Mouse (Mus musculus) cerebellum, adult 18-20 months (tissue): ENCODE measurements at regions not wholly inside any gene's neighbourhood (a gene's known extent, or its start where the extent isn't known, plus 50 kb on each side); places are given as distances from the start of the nearest gene placed in this dataset.
A peak's percentile ranks its signal among the peaks of the same experiment; 100 is the strongest.

Experiments used
- DNase-seq, 2 experiments: peaks; one replicate each; pipeline ENCODE4 v3.0.0; 2021

DNA sequence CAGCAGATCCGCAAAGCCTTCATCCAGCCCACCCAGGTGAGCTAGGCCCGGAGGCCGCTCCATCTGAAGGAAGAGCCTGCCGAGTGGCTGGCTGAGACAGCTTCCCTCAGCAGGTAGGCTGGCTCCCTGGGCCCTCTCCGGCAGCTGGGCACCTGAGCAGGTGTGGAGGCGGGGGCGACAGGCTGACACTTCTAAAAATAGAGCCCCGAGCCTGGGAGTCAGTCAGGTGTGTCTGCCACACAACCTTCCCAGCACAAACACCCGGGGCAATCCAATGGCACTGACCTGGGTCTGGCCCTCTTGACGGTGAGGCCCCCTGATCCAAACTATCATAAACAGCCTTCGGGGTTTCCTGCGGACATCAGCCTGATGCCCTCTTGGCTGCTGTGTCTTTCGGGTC lies 58.5 kb downstream of the Zfp36l2 start:
- DNase-seq: no peak

DNA sequence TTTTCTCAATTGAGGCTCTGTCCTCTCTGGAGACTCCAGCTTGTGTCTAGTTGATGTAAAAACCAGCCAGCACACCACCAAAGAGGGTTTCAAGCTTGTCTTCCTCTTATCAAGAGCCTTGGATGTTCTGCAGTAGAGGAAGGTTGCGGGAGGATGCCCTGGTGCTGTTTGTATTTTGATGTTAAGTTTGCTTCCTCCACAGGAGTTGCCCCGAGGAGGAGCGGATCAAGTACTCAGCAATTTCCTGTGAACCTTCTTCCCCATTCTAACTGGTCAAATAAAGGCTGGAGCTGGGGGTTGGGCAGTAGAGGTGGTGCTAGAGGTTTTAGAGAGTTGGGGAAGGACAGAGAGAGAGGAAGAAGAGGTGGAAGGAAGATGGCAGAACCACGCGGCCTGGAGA lies 59.5 kb downstream of the Zfp36l2 start:
- DNase-seq: no peak

DNA sequence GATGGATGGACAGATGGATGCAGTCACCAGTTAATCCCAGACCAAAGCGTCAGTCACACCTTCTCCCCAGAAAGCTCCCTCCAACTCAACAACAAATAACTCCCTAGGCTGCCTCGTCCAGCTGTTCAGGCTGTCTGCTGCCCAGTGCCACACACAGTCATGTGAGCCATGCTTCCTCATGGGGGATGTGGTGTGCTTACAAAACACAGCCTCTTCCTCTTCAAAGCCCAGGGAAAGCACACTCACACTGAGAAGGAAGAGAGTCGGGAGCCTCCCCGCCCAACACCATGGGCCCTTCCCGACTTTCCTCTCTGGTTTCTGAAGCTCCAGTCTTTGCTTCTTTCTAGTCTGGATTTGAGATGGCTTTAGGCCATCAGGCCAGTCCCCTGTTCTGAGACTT lies 61.6 kb downstream of the Zfp36l2 start:
- no peak for DNase-seq

DNA sequence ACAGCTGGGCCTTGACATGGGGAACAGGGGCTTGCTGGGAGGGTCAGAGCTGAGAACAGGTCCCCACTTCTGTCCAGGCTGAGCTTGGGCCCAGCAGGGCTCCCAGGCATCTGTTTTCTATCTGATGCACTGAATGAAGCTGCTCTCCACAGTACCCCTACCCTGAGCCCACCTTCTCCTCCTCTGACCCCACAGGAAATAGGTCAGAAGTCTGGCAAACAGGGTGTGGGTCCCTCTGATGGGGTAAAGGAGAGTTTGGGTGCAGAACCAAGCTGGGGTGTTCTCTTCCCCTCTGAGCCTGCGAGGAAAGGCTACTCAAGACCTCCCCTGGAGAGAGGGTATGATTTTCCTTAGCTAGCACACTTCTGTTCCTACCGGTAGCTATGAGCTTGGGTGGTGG lies 64.6 kb downstream of the Zfp36l2 start:
- DNase-seq: no peak

DNA sequence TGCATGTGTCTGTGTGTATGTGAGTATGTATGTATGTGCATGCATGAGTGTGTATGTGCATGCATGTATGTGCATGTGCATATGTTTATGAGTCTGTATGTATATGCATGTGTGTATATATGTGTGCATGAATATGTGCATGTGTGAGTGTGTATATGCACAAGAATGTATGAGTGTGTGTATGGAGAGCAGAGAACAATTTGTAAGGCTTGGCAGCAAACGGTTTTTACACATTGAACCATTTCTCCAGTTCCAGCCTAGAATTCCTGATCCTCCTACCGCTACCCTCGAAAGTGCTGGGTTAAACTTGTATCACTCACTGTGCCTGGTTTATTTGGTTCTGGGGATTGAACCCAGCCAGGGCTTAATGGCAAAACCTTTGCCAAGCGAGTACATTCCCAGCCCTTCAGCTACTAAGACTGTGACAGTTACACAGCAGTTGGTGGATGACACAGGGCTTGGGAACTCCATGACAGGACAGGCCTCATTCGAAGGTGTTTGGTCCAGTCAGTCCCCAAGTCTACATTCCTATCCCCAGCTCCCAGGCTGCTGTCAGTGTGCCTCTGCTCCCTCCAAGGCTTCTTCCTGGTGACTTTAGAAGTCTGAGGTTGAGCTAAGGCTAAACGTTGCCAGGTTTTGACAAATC lies 65.1 kb downstream of the Zfp36l2 start:
- no peak for DNase-seq

DNA sequence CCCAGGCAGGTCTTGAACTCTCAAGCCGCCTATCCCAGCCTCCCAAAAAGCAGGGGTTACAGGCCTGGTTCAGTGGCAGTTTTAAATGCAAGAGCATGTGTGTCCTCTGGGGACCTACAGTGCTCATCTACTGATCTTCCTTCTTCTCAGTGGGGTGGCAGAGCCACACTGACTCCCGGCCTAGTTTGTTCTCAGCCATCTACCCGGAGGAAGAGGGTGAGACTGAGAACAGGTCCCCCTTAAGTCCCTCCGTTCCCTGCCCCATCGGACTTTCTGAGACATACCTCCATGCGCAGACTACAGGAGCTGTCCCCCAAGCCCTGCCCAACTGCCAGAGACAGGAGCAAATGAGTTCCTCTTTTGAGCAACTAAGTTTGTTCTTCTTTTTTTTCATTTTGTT lies 66.5 kb downstream of the Zfp36l2 start:
- no peak for DNase-seq

DNA sequence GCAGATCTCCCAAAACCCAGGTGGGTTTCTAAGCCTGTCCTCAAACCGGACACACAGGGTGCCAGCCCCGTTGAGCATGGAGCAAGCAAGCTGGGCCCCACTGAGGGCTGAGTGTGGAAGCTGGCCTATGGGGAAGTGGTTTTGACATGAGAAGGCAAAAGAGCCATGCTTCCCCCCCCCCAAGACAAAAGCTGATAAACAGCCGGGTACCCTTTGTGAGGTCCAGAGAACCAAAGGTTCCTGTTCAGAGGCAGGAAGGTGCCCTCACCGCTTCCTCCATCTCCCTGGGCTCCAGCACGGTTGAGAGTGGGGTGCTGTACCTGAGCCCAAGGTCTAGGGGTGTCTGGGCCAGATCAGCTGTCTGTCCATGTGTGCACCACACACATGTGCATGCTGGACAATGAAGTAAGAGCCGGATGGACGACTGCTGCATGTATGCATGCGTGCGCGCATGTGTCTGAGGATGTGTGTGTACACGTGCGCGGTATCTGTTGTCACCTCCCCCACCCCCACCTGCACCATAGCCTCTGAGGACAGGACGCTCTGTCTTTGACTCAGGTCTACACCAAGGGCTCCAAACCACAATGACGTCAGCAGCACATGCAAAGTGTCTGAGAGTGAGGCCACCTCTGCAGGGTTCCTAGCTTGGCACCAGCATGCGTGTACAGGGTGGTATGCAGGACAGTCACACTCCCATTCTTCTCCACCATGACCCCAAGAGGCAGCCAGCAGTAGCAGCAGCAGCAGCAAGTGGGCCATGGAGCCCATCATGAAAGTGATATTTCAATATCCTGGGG lies 68.3 kb downstream of the Zfp36l2 start:
- DNase-seq: no peak

DNA sequence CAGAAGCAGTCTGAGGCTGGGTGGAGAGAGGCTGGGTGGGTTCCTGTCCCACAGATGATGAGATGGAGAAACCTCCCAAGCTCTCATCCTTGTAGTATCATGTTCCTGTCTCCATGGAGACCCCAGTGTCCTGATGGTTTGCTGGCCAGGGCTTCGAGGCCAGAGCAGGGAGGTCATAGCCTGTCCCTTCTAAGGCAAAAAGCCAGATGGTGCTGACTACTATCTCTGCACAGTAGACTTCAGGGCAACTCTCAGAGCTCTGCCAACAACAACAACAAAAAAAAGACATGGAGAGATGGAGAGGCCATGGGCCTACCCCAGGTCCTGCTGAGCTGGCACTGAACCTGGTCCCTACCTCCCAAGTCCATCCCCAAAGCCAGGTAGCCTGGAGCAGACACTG lies 69.0 kb downstream of the Zfp36l2 start:
- DNase-seq: no peak

DNA sequence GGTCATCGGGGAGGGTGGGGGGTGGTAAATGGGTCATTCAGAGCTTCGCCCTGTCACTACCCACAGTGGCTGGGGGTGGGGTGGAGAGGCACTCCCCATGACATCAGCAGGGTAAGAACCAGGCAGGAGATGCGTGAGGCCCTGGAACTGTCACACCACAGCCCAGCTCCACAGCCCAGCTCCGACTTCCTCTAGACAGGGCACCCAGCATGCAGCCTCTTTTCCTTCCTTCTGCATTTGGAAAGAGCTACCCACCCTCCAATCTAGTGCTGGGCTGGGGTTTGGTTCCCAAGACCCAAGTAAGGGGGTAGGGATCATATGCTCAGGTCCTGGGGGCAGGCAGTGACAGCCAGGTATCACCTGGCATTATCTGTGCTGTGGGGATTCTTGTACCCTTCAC lies 69.5 kb downstream of the Zfp36l2 start:
- no peak for DNase-seq

DNA sequence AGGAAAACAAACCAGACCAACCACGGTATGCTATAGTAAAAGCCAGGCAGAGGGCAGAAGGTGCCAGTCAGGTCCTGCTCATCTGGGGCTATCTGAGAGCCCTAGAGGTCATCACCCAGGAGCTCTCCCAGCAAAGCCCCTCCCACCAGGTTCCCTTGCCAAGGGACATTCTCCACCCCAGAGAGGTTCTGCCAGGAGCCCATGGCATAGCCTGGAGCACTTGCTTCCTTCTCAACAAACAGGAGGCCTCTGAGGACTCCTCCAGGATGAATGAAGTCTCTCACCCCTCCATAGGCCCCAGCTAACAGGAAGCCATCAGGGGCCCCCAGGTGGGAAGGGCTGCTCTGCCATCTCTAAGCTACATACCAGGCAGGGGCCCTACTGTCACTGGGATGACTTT lies 70.0 kb downstream of the Zfp36l2 start:
- DNase-seq: no peak

DNA sequence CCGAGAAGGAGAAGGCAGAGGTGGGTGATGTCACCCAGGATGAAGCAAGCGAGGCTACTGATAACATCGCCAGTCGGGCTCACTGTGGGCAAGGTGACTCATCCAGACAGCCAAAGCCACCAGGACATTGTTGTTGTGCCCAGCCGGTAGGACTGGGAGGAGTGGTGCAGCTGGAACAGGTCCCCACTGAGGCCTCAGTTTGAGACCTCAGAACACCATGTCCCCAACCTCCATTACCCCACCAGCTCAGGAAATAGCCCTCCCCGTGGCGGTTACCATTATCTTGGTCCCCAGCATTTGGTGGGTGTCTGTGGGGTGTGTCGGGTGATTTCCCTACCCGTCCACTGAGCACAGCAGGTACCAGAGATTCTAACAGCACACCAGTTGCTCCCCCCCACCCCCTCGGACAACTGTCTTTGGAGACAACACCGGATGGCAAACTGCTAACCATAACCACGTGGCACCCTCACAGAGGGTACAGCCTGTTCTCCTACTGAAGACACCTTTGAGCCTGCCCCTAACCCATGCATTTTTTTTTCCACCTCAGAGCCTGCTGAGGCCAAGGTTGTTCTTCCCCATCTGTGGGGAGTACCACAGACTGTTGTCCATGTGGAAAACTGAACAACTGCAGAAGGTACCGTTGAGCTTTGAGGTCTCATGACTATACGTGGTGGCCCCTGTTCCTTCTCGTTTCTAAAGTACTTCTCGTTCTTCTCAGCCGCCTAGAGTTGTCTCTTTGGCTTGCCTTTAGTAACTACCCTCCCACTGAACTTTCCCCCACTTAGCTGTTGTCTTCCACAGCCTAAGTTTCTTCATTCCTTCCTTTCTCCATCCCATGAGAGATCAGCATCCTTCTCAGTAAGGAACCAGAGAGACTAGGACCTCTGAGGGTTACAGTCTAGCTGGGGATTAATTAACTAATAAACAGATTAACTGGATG lies 71.1 kb downstream of the Zfp36l2 start:
- DNase-seq: no peak

DNA sequence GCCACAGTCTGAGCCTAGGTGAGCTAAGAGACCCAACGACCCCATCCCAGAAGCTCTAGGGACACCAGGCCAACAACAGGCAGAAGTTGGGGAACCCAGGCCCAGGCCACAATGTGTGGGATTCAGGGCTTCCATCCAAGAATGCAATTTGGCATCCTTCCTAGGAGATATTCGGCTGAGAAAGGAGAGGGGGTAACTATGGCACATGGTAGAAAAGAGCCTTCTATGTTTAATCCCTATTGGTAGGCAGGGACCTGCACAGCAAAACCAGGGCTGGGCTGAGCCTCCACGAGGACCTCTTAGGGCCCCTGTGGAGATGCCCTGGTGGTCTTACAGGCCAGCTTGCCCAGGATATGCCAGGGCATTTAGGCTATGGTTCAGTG lies 71.8 kb downstream of the Zfp36l2 start:
- DNase-seq: no peak

DNA sequence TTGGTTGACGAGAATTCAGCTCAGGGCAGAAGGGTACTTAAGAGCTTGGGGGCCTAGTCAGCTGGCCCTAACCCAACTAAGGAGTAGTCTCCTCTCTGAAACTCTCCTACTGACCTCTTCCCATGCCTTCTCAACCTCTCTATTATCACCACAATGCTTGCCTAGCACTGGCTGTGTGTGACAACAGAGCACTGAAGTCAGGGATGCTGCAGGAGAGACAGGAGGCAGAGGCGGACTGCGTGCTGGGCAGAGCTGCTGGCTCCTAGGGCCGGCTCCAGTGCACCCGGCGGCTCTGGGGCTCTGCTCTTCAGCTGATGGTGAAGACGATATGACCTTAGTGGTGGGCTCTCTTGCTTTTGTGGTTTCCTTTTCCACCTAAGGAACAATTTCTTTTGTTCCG lies 72.6 kb downstream of the Zfp36l2 start:
- no peak for DNase-seq

DNA sequence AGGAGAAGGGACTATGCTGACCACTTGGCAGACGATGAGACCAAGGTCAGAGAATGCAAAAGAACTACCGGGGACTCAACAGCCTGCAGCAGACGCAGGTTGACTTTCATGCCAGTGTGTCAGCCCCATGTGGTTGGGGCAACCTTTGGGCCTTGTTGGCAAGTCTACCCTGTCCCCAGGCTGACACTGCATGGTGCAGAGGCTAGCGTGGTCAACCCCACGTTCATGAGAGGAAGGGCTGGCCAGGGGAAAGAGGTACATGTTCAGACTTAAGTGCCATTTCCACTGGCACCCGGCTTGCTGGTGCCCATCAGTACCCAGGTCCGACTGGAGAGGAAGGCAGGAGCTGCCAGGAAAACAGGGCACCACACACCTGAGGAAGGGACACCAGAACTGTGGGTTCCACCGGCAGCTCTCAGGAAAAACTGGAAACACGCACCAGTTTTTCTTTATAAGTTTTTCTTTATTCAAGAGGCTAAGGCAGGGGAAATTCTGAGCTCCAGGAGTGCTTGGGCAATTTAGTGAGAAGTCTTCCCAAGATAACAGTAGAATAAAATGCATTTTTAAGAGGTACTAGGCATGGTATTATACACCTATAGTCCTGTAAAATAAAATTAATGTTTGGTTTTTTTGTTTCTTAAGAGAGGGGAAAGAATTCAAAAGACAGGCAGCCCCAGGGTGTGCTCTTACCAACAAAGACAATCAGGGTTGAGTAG lies 73.3 kb downstream of the Zfp36l2 start:
- DNase-seq: no peak

DNA sequence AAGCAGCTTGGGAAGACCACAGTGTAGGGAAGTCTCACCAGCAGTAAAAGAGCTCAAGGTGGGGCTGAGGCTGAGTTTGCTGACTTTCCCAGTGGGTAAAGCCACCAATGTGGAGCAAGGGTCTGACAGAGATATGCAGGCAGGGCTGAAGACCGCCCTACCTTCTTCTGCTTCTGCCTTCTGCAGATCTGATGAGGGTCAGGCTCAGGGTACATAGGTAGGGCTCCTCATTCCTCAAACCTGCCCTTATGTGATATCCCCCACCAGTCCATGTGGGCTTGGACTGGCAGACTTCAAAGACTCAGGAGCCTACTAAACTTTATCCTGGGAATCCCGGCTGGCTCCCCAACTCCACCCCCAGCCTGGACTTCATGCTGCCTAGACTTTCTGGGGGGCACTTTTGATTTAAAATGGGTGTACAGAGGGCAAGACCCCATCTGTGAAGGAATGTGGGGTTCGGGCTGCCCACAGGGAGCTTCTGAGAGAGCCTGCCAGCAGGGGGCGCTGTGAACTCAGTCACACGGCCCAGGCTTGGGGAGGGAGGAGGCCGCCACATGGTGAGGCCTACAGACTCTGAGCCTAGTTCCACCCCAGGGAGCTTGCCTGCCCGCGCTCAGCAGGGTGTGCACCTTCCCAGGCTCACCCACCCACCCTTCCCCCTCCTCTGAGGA lies 74.0 kb downstream of the Zfp36l2 start:
- DNase-seq: peak; percentile 60 to 75

DNA sequence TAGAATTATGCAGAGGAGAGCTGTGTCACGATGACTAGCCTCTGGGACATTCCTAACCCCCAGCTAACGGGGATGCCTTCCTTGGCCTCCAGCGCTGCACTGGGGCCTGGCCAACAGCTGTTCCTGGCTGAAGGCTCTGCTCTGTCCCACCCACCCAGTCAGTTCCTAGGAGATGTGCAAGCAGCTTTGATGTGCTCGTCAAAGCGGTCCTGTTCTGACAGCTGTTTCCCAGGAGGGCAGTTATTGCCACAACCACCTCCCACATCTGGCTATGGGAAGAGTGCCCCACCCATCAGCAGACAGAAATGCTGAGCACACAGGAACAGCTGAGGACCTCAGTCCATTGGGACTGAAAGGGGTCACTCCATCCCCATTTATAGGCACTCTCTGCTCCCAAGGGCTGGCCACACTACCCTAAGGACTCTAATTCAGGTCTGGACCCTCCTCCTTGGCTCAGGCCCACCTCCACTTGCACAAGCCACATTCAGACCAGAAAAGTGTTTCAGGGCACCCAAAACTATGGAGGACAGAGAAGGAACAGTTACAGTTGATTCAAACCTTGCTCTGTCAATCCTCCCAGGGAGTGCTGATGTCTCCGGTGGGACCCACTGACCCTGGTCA lies 75.2 kb downstream of the Zfp36l2 start:
- no peak for DNase-seq

DNA sequence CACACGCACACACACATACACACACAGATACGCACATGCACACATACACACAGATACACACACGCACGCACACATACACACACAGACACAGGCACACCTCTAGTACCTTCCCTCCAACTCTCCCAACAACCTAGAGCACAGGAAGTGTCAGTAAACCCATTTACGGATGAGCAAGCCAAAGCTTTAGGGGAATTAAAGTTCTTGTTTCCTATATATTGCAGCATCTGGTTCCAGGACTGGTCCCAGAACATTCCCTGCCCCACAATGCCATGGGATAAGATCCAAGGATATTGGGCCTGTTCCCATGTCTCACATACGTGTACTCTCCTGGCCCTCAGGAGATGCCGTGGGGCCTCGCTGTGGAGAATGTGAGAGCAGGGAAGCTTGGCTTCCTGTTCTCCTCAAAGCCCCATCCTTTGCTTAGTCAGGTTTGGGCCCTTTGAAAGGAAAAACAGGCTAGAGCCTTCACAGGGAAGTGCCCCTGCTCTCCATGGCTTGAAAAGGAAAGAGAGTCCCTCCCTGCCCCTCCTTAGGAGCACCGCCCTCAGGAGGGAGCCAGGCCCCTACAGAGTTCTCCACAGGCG lies 75.9 kb downstream of the Zfp36l2 start:
- DNase-seq: no peak

DNA sequence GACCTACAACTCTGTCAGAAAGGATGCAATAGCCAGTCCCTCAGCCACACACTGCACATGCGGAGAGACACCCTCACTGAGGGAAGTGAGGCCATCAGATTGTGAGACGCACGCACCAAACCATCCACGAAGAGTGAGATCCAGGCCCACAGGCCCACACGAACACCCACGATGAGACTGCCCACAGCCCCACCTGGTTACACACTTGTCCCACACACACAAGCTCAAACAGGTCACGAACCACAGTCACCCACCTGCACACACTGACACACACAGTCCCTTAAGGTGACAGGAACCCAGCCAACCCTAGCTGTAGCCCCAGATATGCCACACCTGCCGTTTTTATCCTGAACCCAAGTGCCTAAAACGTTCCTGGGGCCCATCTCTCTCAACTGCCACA lies 76.8 kb downstream of the Zfp36l2 start:
- DNase-seq: no peak

DNA sequence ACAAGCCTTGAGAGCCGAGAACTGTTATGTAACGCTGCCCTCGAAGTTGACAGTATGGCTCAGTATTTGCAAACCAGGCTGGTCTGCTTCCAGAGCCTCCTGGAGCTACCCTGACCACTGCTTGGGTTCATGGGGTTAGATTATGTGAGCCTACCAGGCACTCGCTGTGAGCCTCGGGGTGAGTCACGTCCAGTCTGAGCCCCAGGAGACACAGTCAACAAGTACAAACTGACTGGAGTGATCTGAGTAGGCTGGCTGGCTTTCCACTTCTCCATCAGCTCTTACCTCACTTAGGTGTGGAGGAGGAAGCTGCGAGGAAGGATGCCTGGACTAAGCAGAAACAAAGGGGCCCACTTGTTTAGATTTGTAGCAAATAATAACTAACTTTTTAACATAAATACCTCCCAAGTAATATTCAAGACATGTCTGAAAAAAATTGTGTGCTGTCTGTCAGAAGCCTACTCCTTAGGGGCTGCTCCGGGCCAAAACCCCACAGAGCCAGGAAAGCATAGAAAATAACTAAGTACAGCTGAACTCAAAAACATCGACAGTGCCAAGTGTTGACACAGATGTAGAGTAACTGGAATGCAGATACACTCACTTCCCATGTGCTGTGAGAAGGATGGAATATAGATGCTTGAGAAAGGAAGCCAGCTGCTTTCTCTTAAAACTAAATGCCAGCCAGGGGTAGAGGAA lies 77.6 kb downstream of the Zfp36l2 start:
- DNase-seq: no peak

DNA sequence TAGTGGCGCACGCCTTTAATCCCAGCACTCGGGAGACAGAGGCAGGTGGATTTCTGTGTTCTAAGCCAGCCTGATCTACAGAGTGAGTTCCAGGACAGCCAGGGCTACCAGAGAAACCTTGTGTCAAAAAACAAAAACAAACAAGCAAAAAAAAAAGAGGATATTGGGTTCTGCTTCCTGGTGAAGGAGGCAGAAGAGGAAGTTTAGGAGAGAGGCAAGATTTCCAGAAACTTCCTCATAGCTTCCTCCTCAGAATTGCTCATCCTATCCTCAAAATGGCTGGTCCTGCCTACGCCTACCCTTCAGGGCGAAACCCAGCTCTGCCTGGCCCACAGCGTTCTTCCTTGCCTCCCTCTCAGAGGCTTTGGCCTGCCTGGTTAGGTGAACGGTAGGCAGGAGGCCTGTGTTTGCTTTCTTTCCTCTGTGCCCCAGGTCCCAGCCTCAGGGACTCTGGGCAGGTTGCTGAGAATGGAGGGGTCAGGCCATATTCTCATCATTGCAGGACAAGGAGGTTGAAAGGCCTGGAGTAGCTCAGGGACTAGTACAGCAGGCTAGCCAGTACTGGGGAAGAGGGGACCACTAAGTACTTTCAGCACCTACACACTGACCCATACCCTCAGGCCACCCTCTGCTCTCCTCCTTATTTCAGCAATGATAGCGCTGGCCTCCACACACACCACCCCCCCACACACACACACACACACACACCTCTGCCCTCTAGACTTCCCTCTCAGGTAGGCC lies 79.6 kb downstream of the Zfp36l2 start:
- no peak for DNase-seq
